Mouse (Mus musculus) megakaryocyte, adult 5-6 weeks (primary cell): ENCODE data around the gene Mgat4a. TPM values are rescaled to one million over a fixed set of nuclear protein-coding genes. Genes with fewer than 3 reads are reported as not detected.
A peak's percentile ranks its signal among the peaks of the same experiment; 100 is the strongest.

Experiments used
- ATAC-seq: 2 replicates; pipeline ENCODE4 v1.8.0; 2016; ENCODE audit warnings: mild to moderate bottlenecking, inconsistent platforms; ENCODE audit not compliant: poor library complexity, severe bottlenecking
- total RNA-seq, 2 experiments: library from RNA; stranded (forward) in 1 of 2; stranded (reverse) in 1 of 2; fragments of 153-499, 151-499 nt in 1 of 2; fragments of 221-1000, 200-1000 nt in 1 of 2; gene quantifications; 2 replicates each; pipeline versions ENCODE4 v1.2.3 to v1.2.4; 2015 to 2017

Gene Mgat4a
- total RNA-seq, 2 experiments from 2014 or later = 3.5 to 5.5 TPM

GRCm38 (mm10) chr1:37405137-37405536, 135.7 kb downstream of the Mgat4a start:
- no peak for ATAC-seq

DNA sequence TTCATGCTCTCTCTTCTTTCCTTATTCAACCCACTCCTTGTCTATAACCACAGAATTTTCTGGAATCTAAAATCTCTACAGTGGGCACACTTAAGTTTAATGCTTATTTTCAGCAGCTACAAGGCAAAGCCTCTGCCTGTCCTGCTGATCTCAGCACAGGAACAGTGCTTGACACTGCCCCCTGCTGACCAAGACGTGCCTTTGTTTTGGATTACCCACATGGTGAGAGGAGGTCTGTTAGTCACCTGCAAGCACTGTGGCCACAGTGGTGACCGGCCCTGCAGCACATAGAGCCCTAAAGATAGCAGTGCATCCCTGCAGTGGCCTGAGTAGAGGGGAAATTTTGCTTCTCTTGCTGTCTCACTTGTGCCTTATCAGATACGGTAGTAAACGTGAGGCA, 139.1 kb downstream of the Mgat4a start:
- peak; percentile 68 for ATAC-seq

- no peak for ATAC-seq
Measured at GRCm38 (mm10) chr1:37399734-37400133, 141.1 kb downstream of the Mgat4a start.

- ATAC-seq = no peak
Measured at GRCm38 (mm10) chr1:37398961-37399360, 141.9 kb downstream of the Mgat4a start.

GRCm38 (mm10) chr1:37396481-37396880, 144.3 kb downstream of the Mgat4a start:
- ATAC-seq = no peak

DNA sequence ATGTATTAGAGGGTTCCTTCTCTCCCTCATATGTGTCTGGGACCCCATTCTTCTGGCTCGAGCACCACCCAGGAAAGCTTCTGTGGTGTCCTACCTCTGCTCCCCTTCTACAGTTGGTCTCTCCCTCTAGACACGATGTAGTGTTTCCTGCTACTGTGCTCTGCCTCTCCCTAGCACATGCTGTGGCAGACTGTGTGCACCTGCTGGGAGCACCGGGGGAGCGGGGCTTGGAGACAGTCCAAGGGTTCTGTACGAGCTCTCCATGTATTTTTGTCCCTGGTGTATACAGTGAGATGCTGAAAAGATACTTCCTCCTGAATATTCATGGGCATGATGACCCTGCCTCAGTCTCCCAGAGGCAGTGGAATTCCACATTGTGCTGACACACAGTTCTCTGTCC, 147.6 kb downstream of the Mgat4a start:
- no peak for ATAC-seq

Other genes starting within 250 kb of the Mgat4a start
- 44.0 and 44.2 TPM in 2 replicates for gene Inpp4a, start 241.2 kb downstream of the Mgat4a start, total RNA-seq (2015)
- 23.2 and 36.3 TPM in 2 replicates for gene Inpp4a, start 241.2 kb downstream of the Mgat4a start, total RNA-seq (2017)
- gene Coa5, start 110.9 kb downstream of the Mgat4a start, total RNA-seq (2015) = 56.4 and 65.4 TPM in 2 replicates
- 50.8 and 54.5 TPM in 2 replicates for gene Coa5, start 110.9 kb downstream of the Mgat4a start, total RNA-seq (2017)
- 84.0 and 91.7 TPM in 2 replicates for gene Unc50, start 110.9 kb downstream of the Mgat4a start, total RNA-seq (2015)
- 40.2 and 48.4 TPM in 2 replicates for gene Unc50, start 110.9 kb downstream of the Mgat4a start, total RNA-seq (2017)
- 0.11 and 0.34 TPM in 2 replicates for gene 2010300C02Rik, start 179.1 kb upstream of the Mgat4a start, total RNA-seq (2015)
- gene 2010300C02Rik, start 179.1 kb upstream of the Mgat4a start, total RNA-seq (2017) = not detected in 2 replicates